Mouse (Mus musculus): Measurements from ENCODE around the gene Nusap1. TPM values are rescaled to one million over a fixed set of nuclear protein-coding genes. Genes with fewer than 3 reads are reported as not detected.

The Nusap1 gene
- polyA plus RNA-seq, 1 experiment from 2014 or later, result 15.1 TPM

Other genes with a start within 250 kb of the Nusap1 start
- 2.9 and 3.4 TPM in 2 replicates for gene Ino80, start 140.6 kb upstream of the Nusap1 start, polyA plus RNA-seq (2015; fragmentation: Nextera tagmentation; extraction: Ambion mirVana)
- 0.47 and 0.60 TPM in 2 replicates for gene Exd1, start 70.7 kb upstream of the Nusap1 start, polyA plus RNA-seq (2015; fragmentation: Nextera tagmentation; extraction: Ambion mirVana)
- gene Chp1, start 70.6 kb upstream of the Nusap1 start, polyA plus RNA-seq (2015; fragmentation: Nextera tagmentation; extraction: Ambion mirVana), result 54.9 and 55.4 TPM in 2 replicates
- gene Oip5, start 171 bp downstream of the Nusap1 start, polyA plus RNA-seq (2015; fragmentation: Nextera tagmentation; extraction: Ambion mirVana), result 6.6 and 7.5 TPM in 2 replicates
- 39.8 and 41.2 TPM in 2 replicates for gene Ndufaf1, start 44.5 kb downstream of the Nusap1 start, polyA plus RNA-seq (2015; fragmentation: Nextera tagmentation; extraction: Ambion mirVana)
- gene Rtf1, start 56.8 kb downstream of the Nusap1 start, polyA plus RNA-seq (2015; fragmentation: Nextera tagmentation; extraction: Ambion mirVana), result 49.3 and 50.1 TPM in 2 replicates
- gene Itpka, start 124.0 kb downstream of the Nusap1 start, polyA plus RNA-seq (2015; fragmentation: Nextera tagmentation; extraction: Ambion mirVana), result 0.37 and 0.56 TPM in 2 replicates
- 2.1 and 2.2 TPM in 2 replicates for gene Ltk, start 142.1 kb downstream of the Nusap1 start, polyA plus RNA-seq (2015; fragmentation: Nextera tagmentation; extraction: Ambion mirVana)
- 18.6 and 19.6 TPM in 2 replicates for gene Rpap1, start 169.2 kb downstream of the Nusap1 start, polyA plus RNA-seq (2015; fragmentation: Nextera tagmentation; extraction: Ambion mirVana)
- gene Tyro3, start 179.4 kb downstream of the Nusap1 start, polyA plus RNA-seq (2015; fragmentation: Nextera tagmentation; extraction: Ambion mirVana), result 27.1 and 27.7 TPM in 2 replicates

All from hindbrain, embryonic 15.5 days (tissue).